Mouse (Mus musculus): ENCODE measurements around the gene Auts2. TPM values are rescaled to one million over a fixed set of nuclear protein-coding genes. Genes with fewer than 3 reads are reported as not detected.

Gene Auts2
- polyA plus RNA-seq, 1 experiment from 2014 or later = 17.9 TPM

- no peak overlapping the region for H3K27ac ChIP-seq (ENCODE audit: low read length)
- H3K9ac ChIP-seq (replicated peaks; ENCODE audit: low read length) = no peak overlapping the region
- H3K36me3 ChIP-seq (ENCODE audit: insufficient read depth, low read length) = no peaks in the 10 kb centered on the region
- H3K4me3 ChIP-seq (ENCODE audit: low read length) = no peak overlapping the region
- H3K4me2 ChIP-seq (replicated peaks; ENCODE audit: low read depth, low read length) = no peak overlapping the region
- H3K9me3 ChIP-seq (ENCODE audit: low read length) = no peaks in the 10 kb centered on the region
- 70% methylated on average over 8 of the region's 8 CpGs for WGBS
- peaks cover 10% of the 10 kb centered on the region for H3K4me1 ChIP-seq (ENCODE audit: insufficient read depth, low read length)
- H3K27me3 ChIP-seq (ENCODE audit: insufficient read depth, low read length) = no peaks in the 10 kb centered on the region
- no peak for ATAC-seq (ENCODE audit: low FRiP score, low TSS enrichment)
Observed at GRCm38 (mm10) chr5:132114561-132115301, 428.4 kb downstream of the Auts2 start.

DNA sequence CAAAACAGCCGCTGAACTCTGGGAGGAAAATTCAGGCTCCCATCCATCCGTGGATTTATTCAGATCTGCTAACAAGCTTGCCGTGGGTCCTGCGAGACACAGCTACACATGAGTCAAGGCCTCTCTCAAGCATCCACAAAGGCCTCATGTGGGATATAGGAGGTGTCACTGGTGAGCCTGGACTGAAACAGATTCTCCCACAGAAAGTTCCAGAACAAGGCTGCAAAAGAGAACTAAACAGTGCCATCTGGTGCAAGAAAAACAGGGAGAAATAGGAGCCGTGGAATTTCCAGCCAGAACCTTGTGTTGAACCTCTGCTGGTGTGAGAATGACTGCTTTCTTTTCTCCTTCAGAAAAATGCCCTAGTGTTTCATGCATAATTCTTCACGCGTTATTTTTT is 429.7 kb downstream of the Auts2 start:
- no peaks in the 10 kb centered on the region for H3K27me3 ChIP-seq (ENCODE audit: insufficient read depth, low read length)
- H3K27ac ChIP-seq (ENCODE audit: low read length) = no peak overlapping the region
- ATAC-seq (ENCODE audit: low FRiP score, low TSS enrichment) = no peak
- no peak overlapping the region for H3K4me2 ChIP-seq (replicated peaks; ENCODE audit: low read depth, low read length)
- WGBS = 64% methylated on average over 7 of the region's 7 CpGs
- H3K4me3 ChIP-seq (ENCODE audit: low read length) = no peak overlapping the region
- peaks cover 10% of the 10 kb centered on the region for H3K4me1 ChIP-seq (ENCODE audit: insufficient read depth, low read length)
- no peaks in the 10 kb centered on the region for H3K9me3 ChIP-seq (ENCODE audit: low read length)
- no peaks in the 10 kb centered on the region for H3K36me3 ChIP-seq (ENCODE audit: insufficient read depth, low read length)
- H3K9ac ChIP-seq (replicated peaks; ENCODE audit: low read length) = no peak overlapping the region

GRCm38 (mm10) chr5:132112666-132113065 is 430.5 kb downstream of the Auts2 start:
- Histone ChIP-seq H3K4me2 (replicated peaks; ENCODE audit: low read depth, low read length) (no peak overlapping the region), H3K9ac (replicated peaks; ENCODE audit: low read length) (no peak overlapping the region), H3K27me3 (ENCODE audit: insufficient read depth, low read length) (no peaks in the 10 kb centered on the region), H3K4me1 (ENCODE audit: insufficient read depth, low read length) (peaks cover 10% of the 10 kb centered on the region), H3K4me3 (ENCODE audit: low read length) (no peak overlapping the region), H3K36me3 (ENCODE audit: insufficient read depth, low read length) (no peaks in the 10 kb centered on the region), H3K27ac (ENCODE audit: low read length) (no peak overlapping the region), H3K9me3 (ENCODE audit: low read length) (no peaks in the 10 kb centered on the region)
- 95% methylated on average over 7 of the region's 7 CpGs for WGBS
- no peak for ATAC-seq (ENCODE audit: low FRiP score, low TSS enrichment)

DNA sequence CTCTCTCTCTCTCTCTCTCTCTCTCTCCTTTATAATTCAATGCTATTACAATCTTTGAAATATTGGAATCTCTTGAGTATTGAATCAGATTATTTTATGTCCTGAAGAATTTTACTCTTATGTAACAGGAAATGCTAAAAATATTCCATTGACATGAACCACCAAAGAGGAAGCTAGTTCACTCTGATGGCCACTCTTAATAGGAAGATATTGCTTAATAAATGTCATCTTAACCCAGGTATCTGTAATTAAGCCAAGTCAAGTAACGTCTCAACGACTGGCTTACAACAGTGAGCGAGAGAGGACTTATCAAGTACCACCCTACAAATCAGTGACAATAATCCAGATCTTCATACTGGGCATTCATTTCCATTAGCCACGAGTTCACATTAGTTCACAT is 440.7 kb downstream of the Auts2 start:
- WGBS = 92% methylated on average over 4 of the region's 4 CpGs
- no peak for ATAC-seq (ENCODE audit: low FRiP score, low TSS enrichment)
- H3K4me3 ChIP-seq (ENCODE audit: low read length) = no peak overlapping the region
- H3K27me3 ChIP-seq (ENCODE audit: insufficient read depth, low read length) = no peaks in the 10 kb centered on the region
- H3K9me3 ChIP-seq (ENCODE audit: low read length) = no peaks in the 10 kb centered on the region
- no peaks in the 10 kb centered on the region; the same call in 1 of the 2 replicates for H3K4me1 ChIP-seq (ENCODE audit: insufficient read depth, low read length)
- H3K27ac ChIP-seq (ENCODE audit: low read length) = no peak overlapping the region
- H3K36me3 ChIP-seq (ENCODE audit: insufficient read depth, low read length) = no peaks in the 10 kb centered on the region
- no peak overlapping the region for H3K4me2 ChIP-seq (replicated peaks; ENCODE audit: low read depth, low read length)
- H3K9ac ChIP-seq (replicated peaks; ENCODE audit: low read length) = no peak overlapping the region

- Histone ChIP-seq H3K27me3 (ENCODE audit: insufficient read depth, low read length) (no peaks in the 10 kb centered on the region), H3K4me1 (ENCODE audit: insufficient read depth, low read length) (no peaks in the 10 kb centered on the region; the same call in 1 of the 2 replicates), H3K9me3 (ENCODE audit: low read length) (no peaks in the 10 kb centered on the region), H3K4me3 (ENCODE audit: low read length) (no peak overlapping the region), H3K9ac (replicated peaks; ENCODE audit: low read length) (no peak overlapping the region), H3K36me3 (ENCODE audit: insufficient read depth, low read length) (no peaks in the 10 kb centered on the region), H3K27ac (ENCODE audit: low read length) (no peak overlapping the region), H3K4me2 (replicated peaks; ENCODE audit: low read depth, low read length) (no peak overlapping the region)
- WGBS = 46% methylated on average over 3 of the region's 3 CpGs
- no peak for ATAC-seq (ENCODE audit: low FRiP score, low TSS enrichment)
Observed at GRCm38 (mm10) chr5:132098461-132098860, 444.7 kb downstream of the Auts2 start.

DNA sequence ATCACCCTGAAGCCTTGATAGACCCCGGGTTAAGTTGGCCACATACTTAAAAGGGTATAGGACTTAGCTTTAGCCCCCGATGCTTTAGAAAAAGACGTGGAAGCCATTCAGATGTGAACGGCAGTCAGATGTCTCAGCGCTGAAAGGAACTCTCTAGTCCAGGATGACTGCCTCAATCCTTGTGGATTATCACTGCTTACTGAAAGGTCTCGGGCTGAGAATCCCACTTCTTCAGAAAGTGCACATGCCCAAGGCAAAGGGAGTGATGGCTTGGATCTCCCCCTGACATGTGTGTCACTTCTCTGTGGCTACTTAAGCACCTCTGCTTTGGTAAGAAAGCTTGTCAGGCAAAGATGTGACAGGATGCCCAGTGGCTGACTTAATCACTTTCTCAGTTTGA is 450.4 kb downstream of the Auts2 start:
- no peak for ATAC-seq (ENCODE audit: low FRiP score, low TSS enrichment)
- no peaks in the 10 kb centered on the region for H3K9me3 ChIP-seq (ENCODE audit: low read length)
- H3K4me1 ChIP-seq (ENCODE audit: insufficient read depth, low read length) = no peaks in the 10 kb centered on the region
- no peaks in the 10 kb centered on the region for H3K27me3 ChIP-seq (ENCODE audit: insufficient read depth, low read length)
- H3K9ac ChIP-seq (replicated peaks; ENCODE audit: low read length) = no peak overlapping the region
- 82% methylated on average over 6 of the region's 6 CpGs for WGBS
- no peak overlapping the region for H3K4me3 ChIP-seq (ENCODE audit: low read length)
- H3K4me2 ChIP-seq (replicated peaks; ENCODE audit: low read depth, low read length) = no peak overlapping the region
- H3K27ac ChIP-seq (ENCODE audit: low read length) = no peak overlapping the region
- no peaks in the 10 kb centered on the region for H3K36me3 ChIP-seq (ENCODE audit: insufficient read depth, low read length)

- no peak overlapping the region for H3K4me2 ChIP-seq (replicated peaks; ENCODE audit: low read depth, low read length)
- no peaks in the 10 kb centered on the region for H3K36me3 ChIP-seq (ENCODE audit: insufficient read depth, low read length)
- no peak overlapping the region for H3K4me3 ChIP-seq (ENCODE audit: low read length)
- H3K9ac ChIP-seq (replicated peaks; ENCODE audit: low read length) = no peak overlapping the region
- no peak overlapping the region for H3K27ac ChIP-seq (ENCODE audit: low read length)
- H3K9me3 ChIP-seq (ENCODE audit: low read length) = no peaks in the 10 kb centered on the region
- no peaks in the 10 kb centered on the region for H3K4me1 ChIP-seq (ENCODE audit: insufficient read depth, low read length)
- H3K27me3 ChIP-seq (ENCODE audit: insufficient read depth, low read length) = no peaks in the 10 kb centered on the region
- 85% methylated on average over 10 of the region's 10 CpGs for WGBS
- ATAC-seq (ENCODE audit: low FRiP score, low TSS enrichment) = no peak
Observed at GRCm38 (mm10) chr5:132089496-132090250, 453.5 kb downstream of the Auts2 start.

- ATAC-seq (ENCODE audit: low FRiP score, low TSS enrichment) = no peak
- no peak overlapping the region for H3K27ac ChIP-seq (ENCODE audit: low read length)
- H3K36me3 ChIP-seq (ENCODE audit: insufficient read depth, low read length) = no peaks in the 10 kb centered on the region
- H3K27me3 ChIP-seq (ENCODE audit: insufficient read depth, low read length) = no peaks in the 10 kb centered on the region
- no peak overlapping the region for H3K9ac ChIP-seq (replicated peaks; ENCODE audit: low read length)
- WGBS = 70% methylated on average over 3 of the region's 3 CpGs
- no peaks in the 10 kb centered on the region for H3K9me3 ChIP-seq (ENCODE audit: low read length)
- no peak overlapping the region for H3K4me2 ChIP-seq (replicated peaks; ENCODE audit: low read depth, low read length)
- no peak overlapping the region for H3K4me3 ChIP-seq (ENCODE audit: low read length)
- peaks cover 2% of the 10 kb centered on the region; the same call in 1 of the 2 replicates for H3K4me1 ChIP-seq (ENCODE audit: insufficient read depth, low read length)
Observed at GRCm38 (mm10) chr5:132088585-132088984, 454.6 kb downstream of the Auts2 start.

DNA sequence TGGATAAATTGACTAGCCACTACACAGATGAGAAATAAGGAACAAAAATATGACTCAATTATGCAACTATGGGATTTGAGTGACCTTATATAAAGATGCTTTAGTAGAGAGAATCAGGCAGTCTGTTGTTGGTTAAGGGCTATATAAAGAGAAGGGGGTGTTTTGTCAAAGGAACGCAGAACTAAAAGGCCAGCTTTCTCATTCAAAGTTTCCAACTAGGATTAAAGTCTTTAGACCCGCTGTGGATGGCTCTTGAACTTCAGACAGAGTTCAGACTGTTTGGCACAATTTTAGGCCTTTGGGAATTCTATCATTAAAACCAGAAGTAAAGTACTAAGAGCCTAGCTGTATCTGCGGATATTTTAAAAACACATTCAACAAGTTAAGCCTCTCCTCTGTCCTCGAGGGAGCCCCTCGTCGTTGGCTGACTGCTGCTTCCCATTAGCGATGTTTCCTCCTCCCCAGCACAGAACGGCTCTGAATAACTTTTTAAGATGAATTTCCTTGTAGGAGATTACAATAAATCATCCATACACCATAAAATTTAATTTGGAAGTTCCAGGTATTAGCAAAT is 459.3 kb downstream of the Auts2 start:
- no peak overlapping the region for H3K4me2 ChIP-seq (replicated peaks; ENCODE audit: low read depth, low read length)
- no peak for ATAC-seq (ENCODE audit: low FRiP score, low TSS enrichment)
- H3K4me1 ChIP-seq (ENCODE audit: insufficient read depth, low read length) = peaks cover 2% of the 10 kb centered on the region; the same call in 1 of the 2 replicates
- H3K9ac ChIP-seq (replicated peaks; ENCODE audit: low read length) = no peak overlapping the region
- H3K27me3 ChIP-seq (ENCODE audit: insufficient read depth, low read length) = no peaks in the 10 kb centered on the region
- no peaks in the 10 kb centered on the region for H3K9me3 ChIP-seq (ENCODE audit: low read length)
- no peaks in the 10 kb centered on the region for H3K36me3 ChIP-seq (ENCODE audit: insufficient read depth, low read length)
- no peak overlapping the region for H3K27ac ChIP-seq (ENCODE audit: low read length)
- 36% methylated on average over 8 of the region's 8 CpGs for WGBS
- H3K4me3 ChIP-seq (ENCODE audit: low read length) = no peak overlapping the region

DNA sequence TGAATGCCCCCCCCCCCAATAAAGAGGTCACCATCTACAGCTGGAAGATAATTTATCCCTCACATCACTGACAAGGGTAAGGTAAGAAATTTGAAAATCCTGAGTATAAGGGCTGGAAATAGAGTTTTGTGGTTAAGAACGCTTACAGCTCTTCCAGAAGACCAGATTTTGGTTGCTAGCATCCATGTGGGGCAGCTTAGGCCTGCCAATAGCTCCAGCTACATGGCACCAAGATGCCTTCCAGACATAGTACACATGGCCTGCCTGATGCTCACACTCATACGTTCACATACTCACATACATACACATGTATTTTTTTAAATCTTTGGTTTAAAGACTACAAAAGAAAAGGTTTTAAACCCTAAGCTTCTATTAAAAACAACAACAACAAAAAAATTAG is 467.2 kb downstream of the Auts2 start:
- H3K9me3 ChIP-seq (ENCODE audit: low read length) = no peaks in the 10 kb centered on the region
- H3K4me1 ChIP-seq (ENCODE audit: insufficient read depth, low read length) = peaks cover 47% of the 10 kb centered on the region
- H3K27ac ChIP-seq (ENCODE audit: low read length) = no peak overlapping the region
- ATAC-seq (ENCODE audit: low FRiP score, low TSS enrichment) = no peak
- no peaks in the 10 kb centered on the region for H3K36me3 ChIP-seq (ENCODE audit: insufficient read depth, low read length)
- no peak overlapping the region for H3K4me3 ChIP-seq (ENCODE audit: low read length)
- no peak overlapping the region for H3K9ac ChIP-seq (replicated peaks; ENCODE audit: low read length)
- no peaks in the 10 kb centered on the region for H3K27me3 ChIP-seq (ENCODE audit: insufficient read depth, low read length)
- no peak overlapping the region for H3K4me2 ChIP-seq (replicated peaks; ENCODE audit: low read depth, low read length)
- 87% methylated on average over 2 of the region's 2 CpGs for WGBS

All from kidney, embryonic 16.5 days (tissue).